Mouse (Mus musculus) cerebellum, adult 11-12 months (tissue): ENCODE results near the gene Vwa3b.
A peak's percentile ranks its signal among the peaks of the same experiment; 100 is the strongest.
"Not testable (repeated sequence)": the region's sequence is repeated elsewhere in the genome, so short reads cannot be mapped to it uniquely, and the experiment has no call there.

Source experiments
- DNase-seq: peaks from one replicate; pipeline ENCODE4 v3.0.0; 2022

The Vwa3b gene

DNA sequence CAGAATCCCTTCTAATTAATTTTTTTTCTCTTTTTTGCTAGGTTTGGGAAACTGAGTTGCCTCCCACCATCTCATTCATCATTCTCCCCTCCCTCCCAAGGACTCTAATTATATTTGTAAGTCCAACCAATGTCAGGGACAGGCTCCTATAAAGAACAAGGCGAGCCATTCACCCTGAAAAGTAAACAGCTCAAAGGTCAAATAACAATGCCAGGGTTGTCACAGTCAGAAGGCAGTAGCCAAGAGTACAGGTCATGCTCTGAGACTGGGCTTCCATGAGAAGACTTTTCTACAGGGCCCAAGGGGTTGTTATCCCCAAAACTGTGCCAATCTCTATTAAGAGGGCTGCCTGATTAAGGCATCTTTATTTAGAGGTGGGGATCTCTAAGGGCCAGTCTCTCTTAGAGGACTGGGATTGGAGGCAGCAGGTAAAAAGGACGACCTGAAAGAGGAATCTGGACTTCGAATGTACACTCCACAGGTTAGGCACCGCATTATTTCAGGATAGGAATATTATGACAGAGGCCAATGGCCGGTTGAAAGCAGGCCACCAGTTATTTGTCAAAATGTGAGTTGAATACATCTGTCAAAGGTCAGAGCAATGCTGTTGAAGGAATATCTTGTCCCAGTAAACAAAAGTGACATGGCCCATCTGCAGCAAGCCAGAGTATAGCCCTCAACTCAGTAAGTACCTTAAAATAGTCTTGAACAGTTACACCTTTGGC is at the start of gene Vwa3b:
TSS of gene Vwa3b (plus strand) at position 635 of the 725 bp plus-strand sequence.
- no peak for DNase-seq

DNA sequence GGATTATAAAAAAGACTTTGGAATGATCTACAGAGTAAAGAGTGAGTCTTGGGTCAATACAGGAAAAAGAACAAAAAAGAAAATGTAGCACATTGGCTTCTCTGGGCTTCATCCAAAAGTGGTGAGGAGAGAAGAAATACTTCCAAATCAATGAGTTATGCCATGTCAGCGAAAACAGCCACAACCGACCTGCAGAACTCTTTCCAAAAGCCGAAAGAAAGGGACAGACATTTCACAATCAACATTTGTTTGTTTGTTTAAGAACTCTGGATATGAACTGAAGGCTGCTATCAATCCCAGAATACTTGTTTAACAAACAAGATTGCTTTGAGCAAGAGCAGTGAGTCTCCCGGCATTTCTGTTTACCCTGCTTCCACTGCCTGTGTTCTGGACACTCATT is 49.6 kb upstream of the Vwa3b start:
- no peak for DNase-seq

DNA sequence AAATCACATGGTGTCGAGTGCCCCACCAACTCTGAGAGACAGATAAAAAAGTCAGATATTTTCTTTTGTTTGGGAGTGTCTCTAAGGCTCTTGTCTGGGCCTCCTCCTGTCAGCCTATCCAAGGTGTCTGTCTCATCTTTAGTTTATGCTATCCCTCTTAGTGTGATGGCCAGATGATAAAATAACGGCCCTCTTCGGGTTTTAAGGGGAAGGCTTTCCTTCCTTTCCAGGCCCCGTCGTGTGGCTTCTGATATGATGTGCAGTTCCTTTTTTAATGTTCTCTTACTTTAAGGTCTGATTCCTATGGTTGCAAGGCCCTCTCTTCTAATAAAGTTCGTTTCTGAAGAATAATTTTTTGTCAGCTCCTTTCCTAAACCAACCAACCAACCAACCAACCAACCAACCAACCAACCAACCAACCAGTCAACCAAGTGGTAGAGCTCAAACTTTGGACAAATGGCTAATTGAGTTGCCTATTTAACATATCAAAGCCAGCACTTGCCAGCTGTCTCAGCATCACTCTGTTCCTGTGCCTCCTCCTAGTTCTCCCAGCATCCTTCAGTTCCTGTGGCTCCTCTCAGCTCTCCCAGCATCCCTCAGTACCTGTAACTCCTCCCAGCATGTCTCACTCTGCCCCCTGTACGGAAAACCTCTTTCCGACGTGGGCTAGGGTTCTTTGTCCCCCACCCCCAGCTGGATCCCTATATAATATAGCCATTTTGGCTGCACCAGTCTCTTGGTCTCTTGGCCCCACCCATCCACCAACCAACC is 44.0 kb upstream of the Vwa3b start:
- DNase-seq = no peak

DNA sequence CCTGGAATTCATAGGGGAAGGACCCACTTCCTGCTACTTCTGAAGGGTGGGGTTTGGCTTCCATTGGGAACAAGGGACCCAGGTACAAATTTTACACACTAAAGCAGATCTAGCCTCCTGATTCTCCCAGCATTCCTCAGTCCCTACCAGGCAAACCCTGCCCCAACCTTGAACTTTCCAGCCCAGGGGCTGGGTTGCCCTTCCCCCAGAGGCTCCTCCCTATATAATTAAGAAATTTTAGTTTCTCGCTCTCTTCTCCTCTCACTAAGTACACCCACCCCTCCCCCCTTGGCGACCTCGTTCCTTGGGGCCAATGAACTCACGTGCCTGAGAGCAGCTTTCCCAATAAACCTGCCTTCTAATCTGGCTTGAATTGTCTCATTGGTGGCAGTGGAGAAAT is 42.6 kb upstream of the Vwa3b start:
- no peak for DNase-seq

DNA sequence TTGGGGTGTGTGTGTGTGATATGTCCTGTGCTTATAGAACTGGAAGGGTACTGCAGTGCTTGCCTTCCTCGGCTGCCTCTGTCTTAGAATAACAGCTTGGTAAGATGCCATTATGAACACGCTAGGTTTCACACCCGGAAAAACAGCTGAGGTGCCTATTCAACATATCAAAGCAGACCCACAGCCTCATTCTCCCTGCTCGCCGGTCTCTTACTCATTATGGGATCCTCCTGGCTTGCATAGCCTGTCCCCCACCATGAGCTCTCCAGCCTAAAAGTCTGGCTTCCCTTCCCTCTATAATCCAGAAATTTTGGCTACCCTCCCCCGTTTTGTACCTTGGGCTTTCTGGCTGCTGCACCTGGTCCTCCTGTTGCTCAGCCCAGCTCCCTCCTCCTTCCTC is 42.0 kb upstream of the Vwa3b start:
- DNase-seq = no peak

DNA sequence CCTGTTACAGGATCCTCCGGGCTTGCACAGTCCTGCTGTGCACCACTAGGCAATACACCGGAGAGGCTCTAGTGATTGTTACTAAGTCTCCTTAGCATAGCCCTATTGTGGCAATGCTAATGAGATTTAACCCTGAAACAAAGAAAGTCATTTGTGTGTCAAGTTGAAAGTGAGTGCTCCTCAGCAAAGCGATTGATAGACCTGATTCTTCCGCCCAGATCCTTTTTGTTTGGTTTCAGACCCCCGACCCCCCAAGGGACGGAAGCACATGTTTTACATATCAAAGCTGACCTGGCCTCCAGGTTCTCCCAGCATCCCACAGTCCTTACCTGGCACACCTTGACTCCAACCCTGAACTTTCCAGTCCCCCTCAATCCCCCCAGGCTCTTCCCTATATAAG is 40.5 kb upstream of the Vwa3b start:
- DNase-seq = no peak

DNA sequence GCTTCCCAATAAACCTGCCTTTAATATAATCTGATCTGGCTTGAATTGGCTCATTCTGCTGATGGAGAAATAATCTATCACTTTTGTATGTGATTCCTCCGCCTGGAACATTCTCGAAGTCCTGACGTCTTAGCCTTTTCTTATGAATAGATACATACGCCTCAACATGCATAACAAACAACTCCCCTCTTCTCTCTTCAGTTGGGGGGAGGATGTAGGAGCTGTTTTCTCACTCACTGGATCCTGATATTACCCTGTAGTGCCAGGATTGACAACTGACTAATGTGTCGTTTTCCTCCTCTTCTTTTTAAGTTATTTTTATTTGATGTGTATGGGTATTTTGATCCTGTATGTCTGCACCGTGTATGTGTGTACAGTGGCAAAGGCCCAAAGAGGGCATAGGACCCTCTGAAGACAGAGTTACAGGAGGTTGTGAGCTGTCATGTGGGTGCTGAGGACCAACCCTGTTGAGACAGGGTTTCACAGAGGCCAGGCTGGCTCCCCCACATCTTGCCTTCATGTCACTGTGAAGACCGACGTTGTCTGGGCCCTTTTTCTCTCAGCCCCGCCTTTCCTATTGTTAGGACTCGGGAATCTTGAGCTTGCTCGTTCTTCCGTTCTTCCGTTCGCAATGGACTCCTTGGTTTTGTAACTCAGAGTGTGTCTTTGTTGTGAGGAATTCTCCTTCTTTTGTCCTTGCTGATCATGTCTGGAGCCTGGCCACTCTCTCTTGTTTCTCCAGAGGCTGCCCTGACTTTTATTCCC is 39.8 kb upstream of the Vwa3b start:
- no peak for DNase-seq

DNA sequence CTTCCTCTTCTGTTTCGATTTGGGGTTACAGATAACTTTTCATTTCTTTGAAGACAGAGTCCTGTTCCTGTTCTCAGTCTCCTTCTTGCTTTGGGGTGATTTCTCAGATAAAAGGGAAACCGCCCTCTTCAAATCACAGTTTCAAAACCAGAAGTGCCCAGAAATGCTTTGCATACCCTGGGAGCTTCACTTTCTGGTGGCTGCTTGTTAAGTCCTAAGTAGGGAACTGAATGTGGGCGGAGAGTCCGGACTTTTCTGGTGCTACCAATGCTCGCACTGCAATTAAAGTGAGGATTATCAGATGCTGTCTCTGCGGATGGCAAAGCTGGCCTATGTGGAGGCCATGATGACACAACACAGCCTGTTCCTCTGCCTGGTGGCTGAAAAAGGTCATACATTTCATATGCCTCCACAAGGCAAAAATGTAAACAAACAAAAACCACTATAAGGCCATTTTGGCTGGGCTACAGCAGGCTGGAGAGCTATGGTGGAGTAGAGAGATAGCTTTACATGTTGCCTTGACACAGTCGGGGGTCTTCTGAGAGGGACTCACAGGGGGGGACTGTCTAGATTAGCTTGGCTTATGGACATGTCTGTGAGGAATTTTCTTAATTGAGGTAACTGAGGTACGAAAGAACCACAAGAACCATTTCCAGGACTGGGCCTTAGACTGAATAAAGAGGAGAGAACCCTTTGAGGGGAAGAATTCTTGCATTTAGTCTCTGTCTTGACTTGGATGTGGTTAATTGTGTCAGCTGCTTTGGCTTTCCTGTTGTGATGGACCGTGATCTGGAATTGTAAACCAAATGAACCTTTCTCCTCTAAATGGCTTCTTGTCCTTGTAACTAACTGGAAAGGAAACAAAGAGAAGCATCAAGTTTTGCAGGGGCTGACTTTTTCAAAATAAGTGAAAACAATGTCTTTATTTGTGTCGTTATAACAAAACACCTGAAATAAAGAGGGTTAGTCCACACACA is 38.9 kb upstream of the Vwa3b start:
- DNase-seq = no peak

DNA sequence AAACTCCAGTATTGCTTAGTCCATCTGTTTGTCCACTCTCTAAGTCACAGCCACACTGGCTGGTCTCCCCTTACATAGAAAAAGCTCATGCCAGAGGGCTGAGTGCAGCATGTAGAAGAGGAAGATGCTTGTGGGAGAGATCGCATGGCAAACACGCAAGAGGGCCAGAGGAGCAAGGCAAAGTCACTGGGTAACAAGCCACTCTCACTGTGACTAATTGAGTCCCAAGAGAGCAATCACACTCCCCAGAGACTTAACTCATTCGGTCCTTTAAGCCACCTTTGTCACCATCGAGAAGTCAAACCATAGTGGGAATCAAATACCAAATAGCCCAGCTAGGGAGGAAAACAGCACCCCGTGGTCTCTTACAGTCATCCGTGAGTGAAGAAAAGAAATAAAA is 38.2 kb upstream of the Vwa3b start:
- no peak for DNase-seq

DNA sequence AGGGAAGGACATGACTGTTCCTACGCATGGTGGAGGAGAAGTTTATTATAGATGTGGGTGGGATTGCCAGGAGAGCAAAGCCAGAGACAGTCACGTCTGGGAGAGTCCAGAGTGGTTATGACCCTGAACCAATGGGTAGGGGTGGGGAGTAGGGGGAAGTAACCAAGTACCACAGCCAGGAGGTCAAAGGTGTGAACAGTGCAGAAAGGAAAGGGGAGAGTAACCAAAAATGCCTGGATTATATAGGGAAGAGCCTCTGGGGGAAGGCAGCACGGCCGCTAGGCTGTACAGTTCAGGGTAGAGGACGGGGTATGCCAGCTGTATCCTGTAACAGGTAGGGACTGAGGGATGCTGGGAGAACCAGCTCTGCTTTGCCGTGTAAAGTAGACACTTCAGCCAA is 37.8 kb upstream of the Vwa3b start:
- no peak for DNase-seq

DNA sequence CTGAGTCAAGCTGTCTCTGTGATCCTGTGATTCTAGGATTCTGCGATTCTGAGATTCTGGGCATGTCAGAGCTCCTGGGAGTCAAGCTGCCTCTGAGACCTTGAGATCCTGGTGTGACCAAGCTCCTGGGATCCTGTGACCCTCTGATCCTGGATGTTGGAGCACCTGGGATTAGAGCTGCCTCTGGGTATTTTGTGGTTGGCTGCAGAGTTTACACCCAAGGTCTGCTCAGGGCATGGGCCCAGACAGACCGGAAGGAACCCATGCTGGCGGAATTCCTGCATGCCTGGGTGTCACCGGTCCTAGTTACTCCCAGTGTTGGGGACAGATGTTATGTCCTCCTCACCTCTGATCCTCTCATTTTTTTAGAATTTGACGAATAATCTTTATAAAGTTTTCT is 32.1 kb upstream of the Vwa3b start:
- DNase-seq = no peak

DNA sequence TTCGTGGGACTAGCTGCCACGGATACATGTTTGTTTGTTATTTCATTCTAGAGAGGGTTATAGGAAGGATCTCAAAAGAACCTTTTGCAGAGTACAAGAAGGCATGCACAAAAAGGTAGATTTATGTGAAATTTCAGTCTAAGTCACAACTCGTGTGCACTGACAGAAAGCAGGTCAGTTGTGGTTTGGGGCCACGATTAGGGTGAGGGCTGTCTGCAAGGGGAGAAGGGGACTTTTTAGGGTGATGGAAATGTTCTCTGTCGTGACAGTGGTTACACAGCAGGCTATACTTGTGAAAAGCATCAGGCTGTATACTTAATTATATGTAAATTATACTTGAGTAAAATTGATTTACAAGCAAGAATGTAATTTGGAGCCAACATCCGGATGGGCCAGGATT is 30.6 kb upstream of the Vwa3b start:
- no peak for DNase-seq

DNA sequence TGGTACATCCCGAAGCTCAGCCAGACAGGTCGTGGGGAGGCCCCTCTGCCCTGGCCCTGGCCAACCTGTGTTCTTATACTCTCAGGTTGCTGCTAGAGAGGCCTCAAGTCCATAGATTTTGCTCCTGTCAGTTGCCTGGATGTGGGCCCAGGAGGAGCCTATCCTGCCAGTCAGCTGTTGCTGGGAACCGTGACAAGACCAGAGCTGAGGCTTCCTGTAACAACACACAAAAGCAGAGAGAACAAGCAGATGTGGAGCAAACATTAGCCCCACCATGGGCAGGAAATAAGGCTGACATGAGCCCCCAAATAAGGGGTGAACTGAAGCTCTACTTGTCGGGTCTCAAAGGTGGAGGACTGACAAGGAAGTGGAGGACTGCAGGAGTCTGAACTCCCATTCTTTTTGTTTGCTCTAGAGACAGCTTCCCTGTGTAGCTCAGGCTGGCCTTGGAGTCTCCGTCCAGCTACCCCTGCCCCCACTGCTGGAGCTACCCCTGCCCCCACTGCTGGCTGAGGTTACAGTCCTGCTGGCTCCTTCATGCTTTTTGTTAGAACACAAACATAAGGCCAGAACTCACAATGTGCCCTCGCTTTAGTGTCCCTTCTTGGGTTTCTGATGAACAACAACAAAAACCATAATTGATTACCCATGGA is 29.7 kb upstream of the Vwa3b start:
- DNase-seq = peak; percentile 2

DNA sequence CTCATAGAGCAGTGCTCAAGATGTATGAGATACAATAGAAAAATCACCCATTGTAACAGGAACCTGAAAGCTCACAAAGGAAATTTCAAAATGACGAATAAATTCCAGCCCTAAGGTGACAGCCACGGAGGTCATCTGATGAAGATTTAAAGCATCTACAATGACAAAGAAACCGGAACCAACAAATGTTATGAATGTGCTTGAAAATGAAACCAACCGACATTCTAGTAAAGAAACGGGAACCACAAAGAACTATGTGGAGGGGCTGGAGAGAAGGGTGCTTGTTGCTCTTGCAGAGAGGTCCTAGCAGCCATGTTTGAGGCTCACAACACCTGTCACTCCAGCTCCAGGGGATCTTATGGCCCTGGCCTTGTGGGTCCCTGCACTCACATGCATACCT is 26.1 kb upstream of the Vwa3b start:
- DNase-seq = no peak

DNA sequence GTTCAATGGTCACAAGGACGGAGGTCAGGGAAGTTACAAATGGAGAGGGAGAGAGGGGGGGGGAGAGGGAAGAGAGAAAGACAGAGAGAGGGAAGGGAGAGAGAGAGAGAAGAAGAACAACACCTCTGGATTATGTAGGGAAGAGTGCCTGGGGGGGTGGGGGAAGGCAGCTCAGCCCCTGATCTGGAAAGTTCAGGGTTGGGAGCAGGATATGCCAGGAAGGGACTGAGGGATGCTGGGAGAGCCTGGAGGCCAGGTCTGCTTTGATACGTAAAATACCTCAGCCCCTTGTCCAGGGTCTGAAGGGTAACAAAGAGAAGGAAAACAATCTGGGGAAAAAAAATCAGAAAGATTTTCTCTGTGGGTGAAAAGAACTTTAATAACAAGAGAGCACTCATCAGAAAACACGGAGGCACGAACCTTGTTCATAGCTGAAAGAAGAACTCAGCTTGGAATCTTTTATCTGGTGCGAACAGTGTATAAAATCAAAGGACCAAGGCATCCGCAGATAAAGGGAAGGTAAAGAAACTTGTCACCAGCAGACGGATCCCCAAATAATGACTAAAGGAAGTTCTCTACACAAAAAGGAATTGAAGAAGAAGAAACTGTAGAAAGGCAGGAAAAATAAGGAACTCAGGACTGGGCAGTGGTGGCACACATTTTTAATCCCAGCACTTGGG is 24.6 kb upstream of the Vwa3b start:
- no peak for DNase-seq

DNA sequence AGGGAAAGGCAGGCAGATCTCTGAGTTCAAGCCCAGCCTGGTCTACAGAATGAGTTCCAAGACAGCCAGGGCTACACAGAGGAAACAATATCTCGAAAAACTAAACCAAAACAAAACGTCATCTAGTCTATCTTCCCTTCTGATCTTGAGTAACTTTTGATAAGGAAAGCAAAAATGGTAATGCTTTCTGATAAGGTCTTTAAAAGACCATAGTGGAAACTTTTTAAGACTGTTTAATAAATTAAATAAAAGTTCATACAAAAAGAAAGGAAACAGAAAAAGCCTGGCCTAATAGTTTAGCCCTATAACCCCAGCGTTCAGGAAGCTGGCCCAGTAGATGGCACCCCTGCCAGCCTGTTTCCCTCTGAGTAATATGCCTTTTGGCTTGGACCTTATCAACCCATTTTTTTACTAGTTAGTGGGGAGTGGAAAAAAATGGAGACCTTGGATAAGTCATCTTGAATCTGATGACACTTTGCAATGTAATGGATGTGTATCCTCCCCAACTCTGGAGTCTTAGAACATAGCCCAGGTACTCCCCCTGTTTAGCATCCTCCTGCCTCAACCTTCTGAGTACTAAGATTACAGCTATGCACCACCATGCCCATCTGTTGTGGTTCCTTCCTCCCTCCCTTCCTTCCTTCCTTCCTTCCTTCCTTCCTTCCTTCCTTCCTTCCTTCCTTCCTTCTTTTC is 23.9 kb upstream of the Vwa3b start:
- DNase-seq = no peak

DNA sequence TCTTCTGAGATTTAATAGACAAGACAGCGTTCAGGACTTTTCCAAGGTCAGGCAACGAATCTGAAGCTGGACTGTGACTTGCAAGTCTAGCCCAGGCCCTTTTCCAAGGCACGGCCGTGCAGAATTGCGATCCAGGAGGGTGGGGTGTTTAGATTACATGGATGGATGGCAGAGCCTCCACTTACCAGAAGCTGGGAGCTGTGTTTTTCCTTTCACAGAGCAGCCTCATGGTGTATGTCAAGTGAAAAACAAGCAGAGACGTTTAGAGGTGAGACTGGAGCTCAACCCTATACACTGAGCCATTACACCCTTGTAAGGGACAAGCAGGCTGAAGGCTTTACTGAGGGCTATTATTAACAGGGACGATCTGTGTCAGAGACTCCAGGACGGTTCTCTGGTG is 21.9 kb upstream of the Vwa3b start:
- DNase-seq = no peak

DNA sequence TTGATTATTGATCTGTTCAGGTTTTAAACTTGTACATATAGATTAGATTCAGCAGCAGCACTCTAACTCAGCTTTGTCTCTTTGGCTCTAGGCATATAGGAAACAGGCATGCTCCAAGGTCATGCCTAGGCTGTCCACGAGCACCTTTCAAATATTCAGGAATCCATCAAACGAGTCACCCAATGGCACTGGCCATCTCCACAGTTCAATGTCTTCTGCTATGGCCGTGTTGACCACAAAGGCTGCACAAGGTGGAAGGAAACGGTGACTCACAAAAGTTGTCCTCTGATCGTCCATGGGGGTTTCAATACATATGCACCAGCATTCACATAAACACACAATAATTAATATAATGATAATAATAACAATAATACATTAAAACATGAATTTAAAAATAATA is 21.4 kb upstream of the Vwa3b start:
- no peak for DNase-seq

DNA sequence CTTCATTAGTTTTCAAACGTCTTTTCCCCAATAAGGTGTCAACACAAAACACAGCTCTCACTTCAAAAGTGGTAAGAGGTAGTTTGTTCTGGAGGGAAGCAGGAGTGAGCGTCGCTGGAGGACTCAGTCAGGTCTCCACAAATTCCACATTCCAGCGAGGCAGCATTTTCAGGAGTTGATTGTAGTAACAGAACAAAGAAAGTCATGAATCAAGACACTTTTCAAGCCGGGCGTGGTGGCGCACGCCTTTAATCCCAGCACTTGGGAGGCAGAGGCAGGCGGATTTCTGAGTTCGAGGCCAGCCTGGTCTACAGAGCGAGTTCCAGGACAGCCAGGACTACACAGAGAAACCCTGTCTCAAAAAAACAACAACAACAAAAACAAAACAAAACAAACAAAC is 19.9 kb upstream of the Vwa3b start:
- DNase-seq = not testable (repeated sequence)

DNA sequence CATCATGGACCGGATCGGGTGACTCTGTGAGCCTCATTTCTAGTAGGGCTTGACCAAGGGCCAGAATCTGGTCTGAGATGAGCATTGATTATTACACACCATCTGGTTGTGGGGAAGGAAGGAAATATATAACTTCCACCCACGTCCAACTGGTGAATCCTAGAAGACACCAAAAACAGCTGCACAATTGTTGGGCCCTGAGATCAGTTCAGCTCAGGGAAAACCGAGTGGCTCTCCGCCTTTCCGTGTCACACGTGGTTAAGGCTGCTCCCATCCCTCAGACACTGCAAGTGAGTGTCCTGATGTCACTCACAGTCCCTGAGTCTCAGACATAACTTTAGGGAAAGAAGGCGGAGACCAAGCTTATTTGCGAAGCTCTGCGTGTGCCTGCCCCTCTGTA is 16.5 kb upstream of the Vwa3b start:
- DNase-seq = no peak

DNA sequence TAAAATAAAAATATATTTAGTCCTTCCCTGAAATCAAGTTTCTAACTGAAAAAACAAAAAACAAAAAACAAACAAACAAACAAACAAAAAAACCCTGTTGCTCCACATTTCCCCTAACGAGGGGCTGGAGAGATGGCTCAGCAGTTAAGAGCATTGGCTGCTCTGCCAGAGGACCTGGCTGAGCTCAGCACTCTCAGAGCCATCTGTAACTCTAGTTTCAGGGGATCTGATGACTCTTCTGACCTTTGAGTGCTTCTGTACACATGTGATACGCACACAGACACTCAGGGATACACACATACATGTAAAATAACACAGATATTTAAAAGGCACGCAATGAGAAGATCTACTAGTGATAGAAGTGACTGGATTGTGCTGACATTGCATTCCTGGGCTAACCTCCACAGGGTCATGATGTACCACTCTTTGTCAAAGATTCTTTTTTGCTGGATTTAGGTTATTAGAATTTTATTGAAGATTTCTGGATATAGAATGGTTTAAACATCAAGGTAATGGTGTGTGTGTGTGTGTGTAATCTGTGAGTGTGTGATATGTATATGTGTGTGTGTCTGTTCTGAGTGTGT is 14.7 kb upstream of the Vwa3b start:
- no peak for DNase-seq
